Mouse (Mus musculus) intestine, embryonic 14.5 days (tissue): ENCODE results near the gene Uspl1. TPM values are rescaled to one million over a fixed set of nuclear protein-coding genes. Genes with fewer than 3 reads are reported as not detected.

Source experiments
- ATAC-seq: fragments of 200-750 bp; cut with Nextera tagmentation; replicated peaks from 2 replicates; pipeline ENCODE4 v1.8.0; 2017; ENCODE audit warnings: low read depth, moderate number of reproducible peaks, moderate TSS enrichment, moderate library complexity; ENCODE audit not compliant: low FRiP score, low TSS enrichment
- DNase-seq: peaks from one replicate; pipeline ENCODE4 v3.0.0-alpha.2; 2018; ENCODE audit warnings: low spot score
- H3K27ac ChIP-seq: fragments of 300-500 bp; sonication (generic); 2 replicates; pipeline ENCODE4 v1.5.1; 2014; ENCODE audit warnings: low read depth, mild to moderate bottlenecking, control low read depth
- H3K27me3 ChIP-seq: fragments of 300-500 bp; sonication (generic); replicated peaks from 2 replicates; pipeline ENCODE4 v1.6.1; 2014; ENCODE audit warnings: low read length, control low read depth; ENCODE audit not compliant: control insufficient read depth, insufficient read depth
- H3K36me3 ChIP-seq: fragments of 300-500 bp; sonication (generic); 2 replicates; pipeline ENCODE4 v1.6.1; 2014; ENCODE audit warnings: low read length, control low read depth; ENCODE audit not compliant: control insufficient read depth, insufficient read depth
- H3K4me1 ChIP-seq: fragments of 300-500 bp; sonication (generic); replicated peaks from 2 replicates; pipeline ENCODE4 v1.6.1; 2014; ENCODE audit warnings: low read length, control low read depth, mixed read lengths; ENCODE audit not compliant: control insufficient read depth, insufficient read depth
- H3K4me2 ChIP-seq: fragments of 300-500 bp; sonication (generic); 2 replicates; pipeline ENCODE4 v1.6.1; 2014; ENCODE audit warnings: low read length
- H3K4me3 ChIP-seq: fragments of 300-500 bp; sonication (generic); 2 replicates; pipeline ENCODE4 v1.5.1; 2014; ENCODE audit warnings: low read depth, low read length, control low read depth, mixed read lengths
- H3K9ac ChIP-seq: fragments of 300-500 bp; sonication (generic); 2 replicates; pipeline ENCODE4 v1.6.1; 2014; ENCODE audit warnings: mild to moderate bottlenecking, low read length
- H3K9me3 ChIP-seq: fragments of 300-500 bp; sonication (generic); 2 replicates; pipeline ENCODE4 v1.6.1; 2016; ENCODE audit warnings: low read length, control low read depth; ENCODE audit not compliant: control insufficient read depth
- WGBS: fragments of 180-500 bp; shearing (Covaris S2); extraction: QIAGEN DNeasy Blood & Tissue Kit; methylation state at CpG from one replicate; pipeline ENCODE4 v1.1.7; 2014; 5-methylcytosine and 5-hydroxymethylcytosine counted together
- microRNA-seq: library from miRNA; unstranded; fragments of <30 nt; microRNA quantifications from one replicate; pipeline ENCODE4, GENCODE M21; 2016
- polyA plus RNA-seq: library from polyadenylated mRNA; unstranded; fragments of >200 nt; fragmentation: Nextera tagmentation; extraction: Ambion mirVana; gene quantifications from 2 replicates; pipeline ENCODE4 v1.2.1, GENCODE M21; 2014

Gene Uspl1
- polyA plus RNA-seq, 1 experiment from 2014 or later: 43.9 TPM

DNA sequence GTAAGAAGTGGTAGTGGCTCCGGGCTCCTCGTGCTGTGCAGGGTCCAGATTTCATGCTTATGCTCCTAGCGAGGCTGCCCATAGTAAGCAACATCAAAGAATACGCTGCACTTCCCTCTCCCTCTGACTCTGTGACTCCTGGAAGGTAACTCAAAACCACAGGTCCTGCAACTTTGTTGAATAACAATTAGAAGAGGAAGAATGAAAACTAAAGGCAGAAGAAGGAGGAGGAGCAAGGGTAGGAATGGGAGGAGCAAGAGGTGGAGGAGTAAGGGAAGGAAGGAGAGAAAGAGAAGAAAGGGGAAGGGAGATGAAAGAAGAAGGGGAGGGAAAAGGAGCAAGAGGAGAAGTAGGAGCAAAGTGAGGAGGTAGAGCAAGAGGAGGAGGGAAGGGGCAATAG lies 80.3 kb downstream of the Uspl1 start, which contains the start of gene Alox5ap:
Gene Alox5ap (plus strand): TSS at position 363 of the 400 bp plus-strand sequence.
- ATAC-seq (no peak), DNase-seq (no peak)
- H3K9me3 ChIP-seq: no peaks in the 10 kb centered on the region

DNA sequence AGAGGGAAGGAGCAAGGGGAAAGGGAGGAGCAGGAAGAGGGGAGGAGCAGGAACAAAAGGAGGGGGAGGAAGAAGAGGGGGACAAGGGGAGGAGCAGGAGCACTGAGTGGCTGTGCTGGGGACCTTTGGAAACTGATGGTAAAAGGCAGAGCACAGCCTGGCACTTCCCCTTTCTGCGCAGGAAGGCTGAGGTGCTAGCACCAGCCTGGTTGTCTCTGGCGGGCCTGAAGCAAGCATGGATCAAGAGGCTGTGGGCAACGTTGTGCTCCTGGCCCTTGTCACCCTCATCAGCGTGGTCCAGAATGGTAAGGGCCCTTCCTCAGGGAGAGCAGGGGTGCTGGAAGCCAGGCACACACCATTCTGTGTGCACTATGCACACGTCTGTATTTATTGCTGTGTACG lies 80.7 kb downstream of the Uspl1 start:
- DNase-seq: no peak
- Histone ChIP-seq H3K36me3 (no peaks in the 10 kb centered on the region), H3K9me3 (no peaks in the 10 kb centered on the region), H3K4me1 (no peaks in the 10 kb centered on the region), H3K4me2 (no peak overlapping the region), H3K9ac (no peak overlapping the region), H3K27me3 (no peaks in the 10 kb centered on the region), H3K4me3 (no peak overlapping the region), H3K27ac (no peak overlapping the region)
- no peak for ATAC-seq
- WGBS: 56% methylated on average over 6 of the region's 6 CpGs

More for the DNA sequence above, 80.3 kb downstream of the Uspl1 start, which contains the start of gene Alox5ap:
- no peak within 1 kb of the TSS for H3K27ac ChIP-seq
- H3K4me1 ChIP-seq: no peaks in the 10 kb centered on the region
- 55% methylated on average over 4 of the region's 4 CpGs for WGBS
- H3K4me3 ChIP-seq: no peak within 1 kb of the TSS
- H3K36me3 ChIP-seq: no peaks in the 10 kb centered on the region
- H3K9ac ChIP-seq: no peak within 1 kb of the TSS
- no peak within 1 kb of the TSS for H3K4me2 ChIP-seq
- no peaks in the 10 kb centered on the region for H3K27me3 ChIP-seq

Small RNAs within 50 kb of the gene (microRNA-seq; reads per million reads assigned to microRNA genes)
- gene Gm24105: not detected

Other genes starting within 250 kb of the Uspl1 start
- 2.2 TPM in 1 of 2 replicates, not detected in the other for gene Gm42791, start 189.2 kb upstream of the Uspl1 start, polyA plus RNA-seq
- gene Hmgb1, start 139 bp downstream of the Uspl1 start, polyA plus RNA-seq: 1,358 and 1,458 TPM in 2 replicates
- gene Alox5ap, start 80.4 kb downstream of the Uspl1 start, polyA plus RNA-seq: 9.3 and 10.4 TPM in 2 replicates
- gene Medag, start 227.4 kb downstream of the Uspl1 start, polyA plus RNA-seq: 2.2 TPM in 2 replicates